Mouse (Mus musculus) cerebellum, postnatal 36 days (tissue): ENCODE results near the gene Apc2.
"Not testable (repeated sequence)": the region's sequence is repeated elsewhere in the genome, so short reads cannot be mapped to it uniquely, and the experiment has no call there.

Experiments used
- DNase-seq, 2 experiments: peaks; one replicate each; pipeline ENCODE4 v3.0.0; 2021 to 2022; ENCODE audit warnings: mixed read lengths in 2 of 2

The Apc2 gene

DNA sequence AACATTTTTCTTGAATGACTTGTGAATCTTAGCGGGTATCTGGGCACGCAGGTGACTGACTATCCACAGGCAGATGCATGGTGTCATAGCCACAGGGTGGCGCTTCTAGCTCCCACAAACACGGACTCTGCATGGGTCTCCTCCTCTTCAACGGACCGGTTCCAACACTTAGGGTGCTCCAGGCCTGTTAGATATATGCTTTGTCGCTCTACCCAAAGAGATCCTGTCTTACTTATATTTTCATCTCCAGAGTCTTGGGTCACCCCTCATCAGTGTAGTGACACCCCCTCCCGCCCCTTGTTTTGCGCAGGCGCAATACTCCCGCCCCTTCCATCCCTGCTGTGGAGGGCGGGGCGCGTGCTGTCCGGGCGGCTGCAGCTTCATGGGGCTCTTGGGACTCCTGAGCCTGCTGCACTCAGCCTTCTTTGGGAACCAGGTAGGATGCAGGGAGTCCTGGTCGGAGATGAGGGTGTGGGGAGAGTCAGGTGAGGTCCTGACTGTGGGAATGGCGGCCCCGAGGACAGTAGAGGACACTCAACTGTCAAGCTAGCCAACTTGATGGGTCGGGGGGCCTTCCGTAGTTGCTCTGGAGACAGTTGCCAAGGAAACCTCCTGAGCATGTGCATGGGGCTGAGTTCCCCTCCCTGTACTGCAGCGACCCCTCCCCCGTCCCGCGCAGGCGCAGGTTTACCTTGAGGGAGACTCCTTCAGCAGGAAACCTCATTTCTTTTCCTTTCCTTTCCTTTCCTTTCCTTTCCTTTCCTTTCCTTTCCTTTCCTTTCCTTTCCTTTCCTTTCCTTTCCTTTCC, at the start of gene Apc2:
Apc2 (plus strand) TSS at position 360 of the 808 bp plus-strand sequence.
- peak; percentile 80 to 84 for DNase-seq

DNA sequence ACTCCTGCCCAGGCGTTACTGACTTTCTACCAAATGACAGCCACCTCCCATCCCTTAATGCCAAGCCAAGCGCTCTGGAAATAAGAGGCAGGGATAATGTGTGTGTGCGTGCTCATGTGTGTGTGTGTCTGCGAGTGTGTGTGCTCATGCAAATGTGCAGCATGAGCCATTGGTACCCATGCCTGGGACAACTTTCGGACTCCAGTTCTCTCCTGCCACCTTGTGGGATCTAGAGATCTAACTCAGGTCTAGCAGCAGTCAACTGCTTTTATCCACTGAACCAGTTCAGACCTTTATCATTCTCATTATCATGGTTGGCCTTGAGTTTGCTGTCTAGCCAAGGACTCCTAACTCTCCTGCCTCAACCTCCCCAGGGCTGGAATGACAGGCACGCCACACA, 47.9 kb upstream of the Apc2 start:
- DNase-seq: no peak

DNA sequence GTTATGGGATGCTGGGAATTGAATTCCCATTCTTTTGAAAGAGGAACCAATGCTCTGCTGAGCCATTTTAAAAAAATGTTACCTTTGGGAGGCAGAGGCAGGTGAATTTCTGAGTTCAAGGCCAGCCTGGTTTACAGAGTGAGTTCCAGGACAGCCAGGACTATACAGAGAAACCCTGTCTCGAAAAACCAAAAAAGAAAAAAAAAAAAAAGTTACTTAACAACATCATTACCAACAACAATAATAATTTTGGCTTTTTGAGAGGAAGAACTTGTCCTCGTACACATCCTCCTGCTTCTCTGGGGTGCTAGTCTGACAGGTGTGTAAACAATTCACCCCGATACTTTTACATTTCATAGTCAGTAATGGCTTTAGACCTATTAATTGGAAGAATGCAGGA, 47.3 kb upstream of the Apc2 start:
- DNase-seq: not testable (repeated sequence)

DNA sequence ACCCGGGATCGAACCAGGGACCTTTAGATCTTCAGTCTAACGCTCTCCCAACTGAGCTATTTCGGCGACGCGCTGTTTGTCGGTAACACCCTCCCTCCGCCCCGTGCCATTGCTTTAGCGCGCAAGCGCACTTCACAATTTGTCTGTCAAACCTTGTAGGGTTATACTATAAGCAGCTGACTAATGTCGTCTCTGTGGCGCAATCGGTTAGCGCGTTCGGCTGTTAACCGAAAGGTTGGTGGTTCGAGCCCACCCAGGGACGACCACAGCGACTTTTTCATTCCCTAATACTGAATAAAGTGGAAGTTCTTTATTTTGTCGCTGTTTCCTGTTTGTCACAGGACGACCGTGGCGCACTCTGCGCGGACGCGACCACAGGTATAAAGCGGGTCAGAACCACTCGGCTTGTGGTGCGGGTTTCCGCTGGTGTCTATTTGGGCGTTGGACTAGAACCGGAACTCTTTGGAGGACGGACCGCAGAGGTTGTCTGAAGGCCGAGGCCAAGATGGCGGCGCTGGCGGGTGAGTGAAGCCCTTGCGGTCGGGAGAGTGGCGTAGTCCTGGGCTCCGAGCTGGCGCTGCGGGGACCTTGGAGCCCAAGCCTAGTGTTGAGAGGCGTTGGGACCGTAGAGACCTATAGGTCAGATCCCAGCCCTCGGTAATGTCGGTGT, 46.7 kb upstream of the Apc2 start, which contains the start of gene Ndufs7:
Ndufs7 (plus strand) TSS at position 151 of the 670 bp plus-strand sequence.
- DNase-seq: peak; percentile 93 to 99

DNA sequence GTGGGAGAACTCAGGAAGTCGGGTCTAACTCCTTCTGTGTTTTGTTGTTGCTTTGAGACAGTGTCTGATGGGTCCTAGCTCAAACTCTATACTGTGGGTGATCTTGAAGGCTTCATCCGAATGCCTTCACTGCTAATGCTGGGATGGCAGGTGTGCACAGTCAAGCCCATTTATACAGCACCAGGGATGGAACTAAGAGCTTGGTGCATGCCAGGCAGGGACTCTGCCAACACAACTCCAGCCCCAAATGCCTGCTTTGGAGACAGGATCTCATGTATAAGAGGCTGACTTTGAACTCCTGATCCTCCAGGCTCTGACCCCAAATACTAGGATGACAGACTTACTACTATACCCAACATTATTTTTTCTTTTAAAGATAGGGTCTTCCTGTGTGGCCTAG, 45.7 kb upstream of the Apc2 start:
- DNase-seq: no peak

DNA sequence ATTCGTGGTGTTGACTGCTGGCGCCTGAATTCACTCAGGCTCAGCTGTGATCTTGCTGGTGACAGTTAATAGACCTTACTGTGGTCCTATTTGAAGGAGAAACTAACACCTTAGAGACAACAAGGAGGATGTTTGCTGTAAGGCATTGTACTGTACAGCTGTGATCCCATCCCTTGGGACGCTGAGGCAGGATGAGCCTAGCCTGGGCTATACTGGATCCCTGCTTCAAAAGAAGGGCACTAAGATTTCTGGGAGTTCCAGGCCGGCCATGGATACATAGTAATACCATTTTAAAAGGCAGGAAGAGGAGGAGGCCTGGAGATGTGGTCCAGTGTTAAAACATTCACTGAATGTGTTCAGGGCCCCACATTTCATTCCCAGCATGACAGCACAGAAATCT, 45.2 kb upstream of the Apc2 start:
- no peak for DNase-seq

DNA sequence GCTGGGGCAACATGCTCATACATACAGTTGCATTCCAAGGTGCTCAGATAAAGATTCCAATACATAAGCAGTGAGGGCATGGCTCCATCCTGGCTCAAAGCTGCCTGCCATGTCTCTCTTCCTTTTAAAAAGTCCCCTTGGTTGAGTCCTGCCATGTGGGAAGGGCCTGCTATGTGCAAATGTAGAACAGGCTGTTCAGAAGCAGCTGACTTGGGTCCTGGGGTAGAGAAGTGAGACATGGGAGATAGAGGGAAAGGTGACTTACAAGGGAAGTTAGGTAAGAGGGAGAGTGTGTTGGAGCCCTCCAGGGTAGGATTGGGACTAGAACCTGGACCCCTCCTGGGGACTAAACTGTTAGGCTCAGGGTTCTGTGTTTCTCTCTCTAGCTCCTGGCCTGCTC, 43.8 kb upstream of the Apc2 start:
- no peak for DNase-seq

DNA sequence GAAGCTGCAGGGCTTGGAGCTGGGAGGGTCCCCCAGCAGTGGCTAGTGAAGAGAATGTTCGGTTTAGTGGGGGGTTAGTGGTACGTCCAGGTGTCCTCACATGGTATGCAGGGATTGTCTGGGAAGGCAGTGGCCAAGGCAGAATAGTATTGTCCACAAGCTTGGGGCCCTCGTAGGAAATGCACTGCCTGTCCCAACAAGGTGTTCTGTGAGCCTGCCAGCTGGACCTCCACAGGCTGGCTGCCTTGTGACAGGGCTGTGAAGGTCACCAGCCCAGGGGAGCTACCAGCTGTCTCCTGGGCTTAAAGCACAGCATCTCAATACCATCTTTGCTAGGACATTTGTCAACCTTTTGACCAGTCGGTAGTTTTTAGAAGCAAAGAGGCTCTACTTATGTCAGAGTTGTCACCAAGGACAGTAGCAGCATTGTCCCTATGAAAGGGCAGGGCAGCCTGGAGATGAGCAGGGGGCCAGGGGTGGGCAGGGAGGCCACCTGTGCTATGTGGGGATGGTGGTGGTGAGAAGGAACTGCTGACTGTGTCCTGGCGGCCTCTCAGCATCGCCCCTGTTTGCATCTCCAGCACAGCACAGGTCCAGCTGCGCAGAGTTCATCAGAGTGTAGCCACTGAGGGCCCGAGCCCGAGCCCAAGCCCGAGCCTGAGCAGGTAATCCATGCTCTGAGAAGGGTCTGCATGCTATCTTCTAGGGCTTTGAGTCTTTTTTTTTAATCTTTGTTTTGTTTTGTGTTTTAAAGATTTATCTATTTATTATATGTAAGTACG, 43.1 kb upstream of the Apc2 start:
- no peak for DNase-seq

DNA sequence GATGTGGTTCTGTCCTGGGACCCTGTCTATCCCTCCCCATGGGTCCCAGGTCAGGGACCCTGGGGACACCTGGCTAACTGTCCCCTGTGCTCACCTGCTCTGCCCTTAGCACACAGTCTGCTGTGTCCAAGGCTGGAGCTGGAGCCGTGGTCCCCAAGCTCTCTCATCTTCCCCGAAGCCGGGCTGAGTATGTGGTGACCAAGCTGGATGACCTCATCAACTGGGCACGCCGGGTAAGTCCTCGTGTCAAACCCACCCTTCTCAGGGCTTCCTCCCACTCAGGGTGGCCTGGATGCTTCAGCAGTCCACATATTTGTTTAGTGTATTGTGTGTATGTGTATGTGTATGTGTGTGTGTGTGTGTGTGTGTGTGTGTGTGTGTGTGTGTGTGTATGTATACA, 42.2 kb upstream of the Apc2 start:
- DNase-seq: no peak

DNA sequence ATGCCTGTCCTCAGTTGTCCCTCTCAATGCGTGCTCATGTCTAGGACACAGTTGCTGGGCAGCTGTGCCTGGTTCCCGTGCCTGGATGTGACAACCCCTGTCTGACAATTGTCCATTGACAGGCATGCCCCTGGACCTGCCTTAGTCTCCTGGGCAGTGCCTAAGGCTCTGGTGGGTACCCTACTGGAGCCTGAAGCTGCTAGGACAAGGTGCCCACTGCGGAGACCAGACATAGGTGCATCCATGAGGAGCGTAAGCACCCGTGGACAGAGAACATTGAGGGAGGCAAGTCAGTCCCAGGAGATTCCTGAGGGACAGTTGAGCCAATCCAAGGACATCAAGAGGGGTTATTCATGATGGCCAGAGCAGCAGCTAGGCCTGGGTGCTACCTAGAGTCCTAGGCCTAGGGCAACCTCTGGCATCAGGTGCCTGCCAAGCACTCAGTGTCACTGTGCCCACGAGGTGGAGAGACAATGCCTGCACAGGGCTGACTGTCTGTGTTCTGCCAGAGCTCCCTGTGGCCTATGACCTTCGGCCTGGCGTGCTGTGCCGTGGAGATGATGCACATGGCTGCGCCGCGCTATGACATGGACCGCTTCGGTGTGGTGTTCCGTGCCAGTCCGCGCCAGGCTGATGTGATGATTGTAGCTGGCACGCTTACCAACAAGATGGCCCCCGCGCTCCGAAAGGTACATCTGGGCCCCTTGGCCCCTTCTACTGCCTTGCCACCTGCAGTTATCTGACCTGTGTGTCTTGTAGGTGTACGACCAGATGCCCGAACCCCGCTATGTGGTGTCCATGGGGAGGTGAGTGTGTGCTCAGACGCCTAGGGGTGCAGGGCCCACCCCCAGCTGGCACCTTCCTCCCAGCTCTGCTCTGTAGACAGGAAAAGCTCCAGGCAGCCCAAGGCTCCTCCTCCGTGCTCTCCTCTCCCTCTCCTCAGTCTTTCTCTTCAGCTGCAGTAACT, 41.2 kb upstream of the Apc2 start:
- DNase-seq: no peak

DNA sequence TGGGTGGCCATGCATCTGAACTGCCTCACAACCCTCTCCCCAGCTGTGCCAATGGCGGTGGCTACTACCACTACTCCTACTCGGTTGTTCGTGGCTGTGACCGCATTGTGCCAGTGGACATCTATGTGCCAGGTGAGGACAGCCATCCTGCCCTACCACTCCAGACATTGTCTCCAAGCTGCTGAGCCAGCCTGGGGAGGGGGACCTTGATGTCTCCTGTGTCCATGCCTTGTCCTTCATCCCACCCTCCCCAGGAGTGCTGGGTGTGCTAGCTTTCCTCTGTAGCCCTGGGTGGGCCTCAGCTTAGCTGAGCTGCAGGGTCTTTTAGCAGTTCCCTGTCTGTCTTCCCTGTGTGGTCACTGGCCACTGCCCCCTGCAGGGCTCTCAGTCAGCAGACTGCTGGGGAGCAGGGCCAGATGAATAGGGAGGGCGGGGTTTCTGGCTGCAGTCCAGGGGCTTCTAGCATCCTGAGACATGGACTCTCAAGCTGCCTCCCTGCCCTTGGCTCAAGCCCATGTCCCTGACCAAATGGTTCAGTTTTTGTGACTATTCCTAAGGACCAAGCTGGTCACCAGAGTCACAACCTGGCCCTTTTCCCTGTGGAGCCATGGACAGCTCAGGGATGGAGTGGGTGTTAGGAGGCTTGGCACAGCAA, 39.8 kb upstream of the Apc2 start:
- peak in 1 of 2 experiments; percentile 52 for DNase-seq

DNA sequence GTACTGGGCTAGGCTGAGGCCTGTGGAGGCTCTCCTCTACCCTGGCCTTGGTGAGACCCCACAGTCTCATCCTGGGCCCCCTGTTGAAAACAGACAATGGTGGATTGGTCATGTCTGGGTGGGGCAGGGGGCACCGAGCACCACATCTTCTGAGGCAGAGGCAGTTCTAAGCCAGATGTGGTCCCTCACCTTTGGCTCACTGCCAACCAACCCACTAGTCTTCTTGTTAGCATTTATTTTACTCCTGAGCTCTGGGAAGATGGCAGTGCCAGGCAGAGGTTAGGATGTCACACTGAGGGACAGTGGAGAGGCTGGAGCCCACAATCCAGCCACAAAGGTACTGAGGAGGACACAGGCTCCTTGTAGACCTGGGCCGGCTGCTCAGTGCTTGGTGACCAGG, 37.8 kb upstream of the Apc2 start:
- no peak for DNase-seq

DNA sequence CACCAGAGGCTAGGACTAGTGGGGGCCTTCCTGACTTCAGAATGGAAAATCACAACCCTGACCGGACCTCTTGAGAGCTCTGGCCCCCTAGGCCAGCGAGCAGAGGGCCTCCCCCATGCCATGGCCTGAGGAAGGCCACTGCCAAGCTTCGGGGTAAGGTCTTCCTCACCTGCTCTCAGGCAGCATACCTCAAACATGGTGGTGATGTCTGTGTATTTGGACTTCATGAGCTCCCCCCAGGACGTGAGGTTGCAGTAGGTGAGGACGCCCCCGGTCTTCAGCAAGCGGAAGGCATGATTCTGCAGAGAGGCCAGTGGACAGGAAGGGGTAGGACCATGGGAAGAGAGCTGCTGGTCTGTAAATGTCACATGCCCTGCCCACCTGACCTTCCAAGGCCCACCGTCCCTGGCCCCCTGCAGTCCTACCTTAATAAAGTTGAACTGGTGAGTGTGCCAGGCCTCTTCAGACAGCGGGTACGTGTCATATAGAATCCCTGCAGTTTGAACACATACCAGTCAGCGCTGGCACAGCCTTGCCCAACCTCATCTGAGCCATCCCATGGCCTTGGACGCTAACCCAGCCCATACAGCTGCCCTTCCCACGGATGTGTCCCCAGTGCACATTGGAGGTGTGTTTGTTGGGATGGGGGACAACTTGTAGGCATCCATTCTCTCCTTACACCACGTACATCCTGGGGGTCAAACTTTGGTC, 36.9 kb upstream of the Apc2 start:
- DNase-seq: no peak

DNA sequence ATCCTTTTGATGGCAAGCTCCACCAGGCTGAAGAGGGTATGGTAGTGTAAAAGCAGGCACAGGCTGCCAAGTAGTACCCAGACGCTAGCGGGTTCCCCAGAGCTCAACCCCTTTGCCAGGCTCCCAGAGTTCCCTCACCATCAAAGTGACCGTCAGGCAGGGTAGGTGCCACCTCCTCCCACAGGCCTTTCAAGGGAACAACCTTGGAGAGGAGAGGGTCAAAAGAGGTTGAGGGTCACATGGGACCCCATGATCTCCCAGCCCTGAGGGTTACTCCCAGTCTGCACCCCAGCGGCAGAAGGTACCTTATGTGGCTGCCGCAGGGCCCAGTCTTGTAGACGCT, 36.3 kb upstream of the Apc2 start:
- no peak for DNase-seq

DNA sequence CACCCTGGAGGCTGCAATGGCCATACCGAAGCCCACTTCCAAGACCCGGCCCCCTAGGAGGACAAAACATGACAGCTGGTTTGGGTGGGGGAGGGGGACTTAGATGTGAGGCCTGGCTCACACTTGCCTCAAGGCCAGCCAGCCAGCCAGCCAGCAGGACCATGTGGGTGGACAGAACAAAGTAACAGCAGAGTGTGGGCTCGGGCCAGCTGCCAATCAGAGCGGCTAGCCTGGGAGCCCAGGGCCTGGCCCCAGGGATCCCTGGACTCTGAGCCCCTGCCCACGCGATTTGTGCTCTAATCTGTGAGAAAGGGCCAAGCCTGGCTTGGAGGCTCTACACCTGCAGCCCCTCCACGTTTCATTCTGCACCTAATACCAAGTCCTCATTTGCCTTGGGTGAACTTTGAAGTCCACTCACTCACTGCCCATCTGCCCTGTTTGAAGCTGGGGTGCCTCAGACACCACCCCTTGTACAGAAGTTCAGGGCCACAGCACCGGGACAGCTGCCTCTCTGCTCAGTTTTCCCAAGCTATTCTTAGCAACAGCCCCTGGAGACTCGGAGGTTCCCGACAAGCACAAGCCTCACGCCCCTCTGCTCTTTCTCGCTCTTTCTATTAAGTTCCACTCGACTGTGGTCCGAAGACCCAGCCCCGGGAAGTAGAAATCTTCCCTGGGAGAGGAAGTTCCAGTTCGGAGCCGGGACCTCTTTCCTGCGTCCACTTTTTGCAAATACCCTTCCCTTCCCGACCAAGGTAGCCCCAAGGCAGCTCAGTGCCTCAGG, 35.7 kb upstream of the Apc2 start:
- peak; percentile 77 to 80 for DNase-seq

DNA sequence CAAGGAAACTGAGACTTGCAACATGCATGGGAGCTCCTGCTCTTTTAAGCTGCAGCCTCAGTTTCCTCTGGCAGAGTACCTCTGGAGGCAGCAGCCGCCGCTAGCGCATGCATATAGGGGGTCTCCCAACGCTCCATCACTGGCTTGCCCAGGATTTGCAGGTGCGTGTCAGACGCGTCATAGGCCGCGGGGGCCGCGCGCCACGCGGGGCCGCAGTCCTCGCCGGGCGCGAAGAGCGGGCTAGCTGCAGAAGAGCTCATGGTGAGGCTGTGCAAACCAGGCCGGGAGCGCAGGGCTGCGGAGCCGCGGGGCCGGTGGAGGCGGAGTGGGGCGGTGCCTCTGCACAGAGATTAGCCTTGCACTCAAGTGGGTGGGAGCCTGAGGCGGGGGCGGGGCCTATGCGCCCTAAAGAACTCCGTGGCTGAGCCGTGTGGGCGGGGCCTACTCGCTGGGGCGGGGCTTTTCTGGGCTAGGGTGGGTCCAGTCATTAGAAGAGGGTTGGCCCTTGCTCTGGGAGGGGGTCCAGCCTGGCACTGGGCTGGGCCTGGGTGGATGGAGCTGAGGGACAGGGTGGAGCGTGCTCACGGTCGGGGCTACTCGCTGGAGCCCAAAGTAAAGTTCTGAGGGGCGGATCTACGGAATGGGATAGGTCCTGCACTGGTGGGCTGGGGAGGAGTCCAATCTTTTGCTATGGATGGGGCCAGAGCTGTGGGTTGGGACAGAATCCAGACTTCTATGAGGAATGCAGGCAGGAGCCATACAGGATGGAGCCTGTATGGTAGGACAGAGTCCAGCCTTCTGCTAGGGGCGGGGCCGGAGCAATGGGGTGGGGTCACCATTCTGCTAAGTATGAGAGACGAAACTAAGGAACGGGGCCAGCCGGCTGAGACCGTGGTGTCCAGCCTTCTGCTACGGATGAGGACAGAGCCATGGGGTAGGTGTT, 34.9 kb upstream of the Apc2 start, which contains the start of the genes Gamt and Dazap1:
Gamt (minus strand) TSS at position 371 of the 943 bp plus-strand sequence.
Dazap1 (plus strand) TSS at position 845 of the 943 bp plus-strand sequence.
- DNase-seq: peak; percentile 88 to 93

DNA sequence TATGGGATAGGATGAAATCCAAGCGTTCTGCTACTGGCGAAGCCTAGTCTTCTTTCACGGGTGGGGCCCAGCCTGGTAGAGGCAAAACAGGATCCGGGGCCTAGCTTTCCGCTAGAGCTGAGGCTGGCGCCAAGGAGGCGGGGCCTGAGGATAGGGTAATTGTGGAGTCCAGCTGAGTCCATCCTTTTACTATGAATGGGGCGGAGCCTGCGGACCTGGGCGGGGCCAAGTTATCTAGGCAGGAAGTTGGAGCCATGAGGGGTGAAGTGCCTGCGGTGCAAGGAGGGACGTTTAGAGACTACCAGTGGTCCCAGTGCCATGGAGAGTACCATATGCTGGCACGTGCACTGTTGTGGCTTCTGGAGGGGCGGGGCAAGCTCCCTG, 34.2 kb upstream of the Apc2 start:
- peak; percentile 85 to 90 for DNase-seq

DNA sequence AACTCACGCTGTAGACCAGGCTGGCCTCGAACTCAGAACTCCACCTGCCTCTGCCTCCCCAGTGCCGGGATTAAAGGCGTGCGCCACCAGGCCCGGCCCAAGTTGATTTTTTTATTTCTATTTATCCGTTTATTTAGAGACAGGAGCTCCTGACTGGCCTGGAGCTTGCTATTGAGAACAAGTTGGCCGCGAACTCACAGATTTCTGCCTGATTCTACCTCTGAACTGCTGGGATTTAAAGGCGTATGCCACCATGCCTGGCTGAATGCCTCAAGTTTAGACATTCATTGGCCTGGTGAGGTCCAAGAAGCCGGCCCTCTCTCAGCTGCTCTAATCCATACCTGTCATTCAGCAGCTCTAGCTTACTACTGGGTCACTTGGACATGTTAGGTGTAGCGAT, 33.6 kb upstream of the Apc2 start:
- no peak for DNase-seq

DNA sequence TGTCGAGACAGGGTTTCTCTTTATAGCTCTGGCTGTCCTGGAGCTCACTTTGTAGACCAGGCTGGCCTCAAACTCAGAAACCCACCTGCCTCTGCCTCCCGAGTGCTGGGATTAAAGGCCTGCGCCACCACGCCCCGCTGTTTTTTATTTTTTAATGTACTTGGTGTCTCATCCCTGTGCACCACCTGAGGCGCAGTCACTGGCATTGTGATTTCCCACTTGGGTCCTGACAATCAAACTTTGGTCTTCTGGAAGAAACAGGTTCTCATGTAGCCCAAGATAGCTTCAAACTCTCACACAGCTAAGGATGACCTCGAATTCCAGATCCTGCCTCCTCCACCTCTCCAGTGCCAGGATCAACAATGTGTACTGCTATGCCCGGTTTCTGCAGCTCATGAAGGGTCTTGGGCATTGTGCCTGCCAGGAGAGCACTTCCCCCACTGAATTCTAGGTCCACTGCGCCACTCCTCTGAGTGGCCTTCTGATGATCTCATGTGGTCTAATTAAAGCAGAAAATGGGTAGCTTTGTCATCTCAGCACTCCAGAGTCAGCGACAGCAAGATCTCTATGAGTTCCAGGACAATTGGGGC, 32.9 kb upstream of the Apc2 start:
- DNase-seq: no peak
